Mouse (Mus musculus) hindlimb bud, embryonic 11.5 days (tissue): ENCODE data around the gene Allc.

ENCODE experiments used
- DNase-seq: peaks from one replicate; pipeline ENCODE4 v3.0.0-alpha.2; 2012; ENCODE audit warnings: low read depth, low spot score; ENCODE audit errors: extremely low spot score

The Allc gene

DNA sequence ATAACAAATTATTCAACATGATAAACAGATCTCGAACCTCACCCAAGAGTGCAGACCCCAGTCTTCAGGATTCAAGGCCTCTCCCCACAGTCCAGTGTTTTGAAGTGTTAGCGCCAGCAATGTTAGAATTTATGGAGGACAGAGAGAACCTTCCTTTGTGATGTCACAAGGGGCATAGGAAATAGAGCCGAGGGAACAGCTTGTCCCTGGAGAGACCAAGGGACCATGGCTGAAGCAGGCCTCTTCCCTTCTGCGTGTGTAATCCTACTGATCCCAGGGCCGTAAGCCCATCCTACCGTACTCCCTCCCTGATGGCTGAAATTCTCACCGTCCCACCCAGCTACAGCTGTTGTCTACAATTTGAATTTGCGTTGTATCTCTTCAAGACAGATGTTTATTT is at the start of gene Allc:
Gene Allc (minus strand): TSS at position 101 of the 400 bp plus-strand sequence.
- no peak for DNase-seq

DNA sequence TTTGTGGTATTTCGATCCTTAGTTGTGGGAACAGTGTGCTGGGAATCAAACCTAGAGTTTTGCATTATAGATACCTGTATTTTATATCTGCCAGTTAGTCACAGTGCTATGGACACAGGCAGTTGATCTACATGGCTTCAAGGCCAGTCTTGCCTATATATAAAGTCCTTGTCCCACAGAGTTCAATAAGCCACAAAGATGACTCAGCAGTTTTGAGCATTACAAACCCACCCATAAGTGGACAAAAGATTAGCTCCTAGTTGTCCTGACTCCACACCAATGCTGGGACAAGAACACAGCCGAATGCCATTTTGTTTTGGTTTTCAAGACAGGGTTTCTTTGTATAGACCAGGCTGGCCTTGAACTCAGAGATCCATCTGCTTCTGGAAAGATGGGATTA is 46.1 kb upstream of the Allc start:
- no peak for DNase-seq

- DNase-seq: no peak
These were observed 44.8 kb upstream of the Allc start for GRCm38 (mm10) chr12:28627092-28627491.

DNA sequence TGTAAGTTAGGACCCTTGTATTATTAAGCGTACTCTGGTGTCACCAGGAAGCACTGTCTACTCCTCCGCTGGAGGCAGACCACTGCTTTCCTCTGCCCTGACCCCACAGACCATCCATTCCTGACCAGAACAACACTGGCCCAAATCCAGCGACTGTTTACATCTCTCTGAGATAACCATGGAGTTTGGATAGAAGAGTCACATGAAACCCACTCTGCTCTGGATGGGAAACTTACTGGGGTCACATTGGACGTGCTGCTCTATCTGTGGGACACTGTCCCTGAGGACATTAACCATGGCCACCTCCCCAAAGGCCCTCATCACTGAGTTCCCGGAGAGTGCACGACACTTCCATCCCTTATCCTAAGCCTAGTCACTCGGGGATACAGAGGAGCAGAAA is 43.1 kb upstream of the Allc start:
- no peak for DNase-seq

- no peak for DNase-seq
These were observed 41.9 kb upstream of the Allc start for GRCm38 (mm10) chr12:28624251-28624650.

GRCm38 (mm10) chr12:28623195-28623594 is 40.9 kb upstream of the Allc start, which contains the start of gene Colec11:
TSS of gene Colec11 (minus strand) at chr12:28623377.
- DNase-seq: no peak

DNA sequence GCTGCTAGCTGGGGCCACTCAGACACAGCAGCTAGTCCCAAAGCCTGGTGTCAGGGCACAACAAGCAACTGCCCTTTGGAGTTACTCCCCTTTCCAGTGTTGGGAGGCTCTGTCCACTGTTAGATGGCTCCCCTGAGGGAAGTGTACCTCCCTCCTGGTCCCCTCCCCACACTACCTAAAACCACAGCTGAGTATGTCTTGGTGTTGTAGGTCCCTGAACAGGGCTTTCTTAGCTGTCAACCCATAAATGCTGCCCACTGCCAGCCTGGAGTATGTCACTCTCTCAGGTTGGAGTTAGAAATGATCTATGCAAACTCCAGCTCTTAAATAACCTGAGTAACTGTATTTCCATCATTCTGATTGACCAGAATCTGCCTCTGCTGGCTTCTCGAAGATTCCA is 40.3 kb upstream of the Allc start:
- DNase-seq: no peak

- no peak for DNase-seq
These were observed 39.8 kb upstream of the Allc start for GRCm38 (mm10) chr12:28622167-28622532.

- DNase-seq: no peak
These were observed 39.3 kb upstream of the Allc start for GRCm38 (mm10) chr12:28621451-28622166.

- no peak for DNase-seq
These were observed 35.0 kb upstream of the Allc start for GRCm38 (mm10) chr12:28617297-28617696.

GRCm38 (mm10) chr12:28614401-28614800 is 32.1 kb upstream of the Allc start:
- no peak for DNase-seq

GRCm38 (mm10) chr12:28612391-28612790 is 30.1 kb upstream of the Allc start:
- no peak for DNase-seq

- DNase-seq: no peak
These were observed 25.4 kb upstream of the Allc start for GRCm38 (mm10) chr12:28607546-28608305.

DNA sequence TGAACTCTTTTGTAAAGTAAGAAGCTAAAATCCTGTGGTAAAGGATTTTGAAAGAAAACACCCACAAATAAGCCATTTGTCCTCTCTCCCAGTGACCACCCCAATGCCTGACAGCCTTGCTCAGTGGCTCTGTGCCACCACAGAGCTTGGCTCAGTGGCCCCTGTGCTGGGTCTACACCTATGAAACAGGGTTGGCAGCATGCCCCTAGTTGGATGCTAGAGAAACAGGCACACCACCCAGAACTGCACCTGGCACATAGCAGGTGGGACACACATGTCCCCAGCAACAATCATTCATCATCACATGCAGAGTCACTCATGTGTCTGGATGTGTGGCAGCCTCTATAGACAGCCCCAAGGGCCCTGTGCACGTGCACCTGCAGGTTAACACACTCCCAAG is 21.2 kb upstream of the Allc start:
- DNase-seq: no peak

DNA sequence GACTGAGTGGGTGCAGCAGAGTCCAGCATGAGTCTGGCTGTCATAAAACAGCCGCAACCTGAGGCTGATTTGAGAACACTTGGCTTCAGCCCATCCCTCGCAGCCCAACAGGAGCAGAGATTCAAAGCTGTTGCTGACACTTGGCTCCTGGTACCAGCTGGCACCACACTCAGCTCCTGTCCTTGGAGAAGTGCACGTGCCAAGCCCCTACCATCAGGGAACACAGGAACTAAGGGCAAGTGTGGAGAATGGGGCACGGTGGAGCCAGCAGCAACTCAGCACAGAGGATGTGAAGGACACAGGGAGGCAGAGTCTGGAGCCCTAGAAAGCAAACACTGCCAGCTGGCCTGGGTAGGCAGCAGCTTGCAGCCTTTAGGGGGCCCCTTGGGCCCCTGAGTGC is 19.9 kb upstream of the Allc start:
- no peak for DNase-seq

GRCm38 (mm10) chr12:28598526-28598991 is 16.2 kb upstream of the Allc start:
- no peak for DNase-seq

DNA sequence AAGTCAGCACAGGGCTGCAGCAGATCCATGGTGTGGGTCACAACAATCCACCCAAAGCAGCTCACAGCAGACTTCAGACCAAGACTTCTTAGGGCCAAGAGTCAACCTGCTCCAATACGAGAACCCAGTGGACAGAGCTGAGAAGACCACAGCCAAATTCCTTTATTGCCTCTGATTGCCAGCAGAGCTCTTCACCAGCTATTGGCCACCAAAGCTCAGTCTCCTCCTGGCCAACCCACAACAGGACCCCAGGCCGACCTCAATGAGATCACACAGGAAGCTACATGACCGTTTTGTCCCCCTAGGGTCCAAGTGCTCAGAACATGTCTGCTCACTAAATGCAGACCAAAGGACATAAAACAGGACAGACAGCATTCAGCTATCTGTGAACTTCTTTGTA is 15.8 kb upstream of the Allc start:
- DNase-seq: no peak

- DNase-seq: no peak
These were observed 15.4 kb upstream of the Allc start for GRCm38 (mm10) chr12:28597699-28598098.

DNA sequence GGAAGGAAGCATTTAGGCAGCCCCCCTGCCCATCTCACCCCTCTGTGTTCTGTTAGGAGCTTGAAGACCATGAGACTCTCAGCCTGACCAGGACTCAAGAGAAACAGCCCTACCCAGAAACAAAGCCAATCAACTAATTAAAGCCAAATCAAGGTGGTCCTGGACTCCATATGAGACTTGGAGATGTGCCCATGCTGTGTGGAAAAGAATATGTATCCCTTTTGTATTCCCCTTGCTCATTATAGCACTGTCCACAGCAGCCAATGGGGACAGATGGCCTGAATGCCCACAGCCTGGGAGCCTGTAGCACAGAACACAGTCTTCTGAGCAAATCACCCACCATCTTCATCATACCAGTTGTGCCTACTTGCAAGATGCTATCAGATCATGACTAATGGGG is 14.5 kb upstream of the Allc start:
- DNase-seq: no peak

GRCm38 (mm10) chr12:28590428-28590827 is 8.1 kb upstream of the Allc start:
- DNase-seq: no peak

DNA sequence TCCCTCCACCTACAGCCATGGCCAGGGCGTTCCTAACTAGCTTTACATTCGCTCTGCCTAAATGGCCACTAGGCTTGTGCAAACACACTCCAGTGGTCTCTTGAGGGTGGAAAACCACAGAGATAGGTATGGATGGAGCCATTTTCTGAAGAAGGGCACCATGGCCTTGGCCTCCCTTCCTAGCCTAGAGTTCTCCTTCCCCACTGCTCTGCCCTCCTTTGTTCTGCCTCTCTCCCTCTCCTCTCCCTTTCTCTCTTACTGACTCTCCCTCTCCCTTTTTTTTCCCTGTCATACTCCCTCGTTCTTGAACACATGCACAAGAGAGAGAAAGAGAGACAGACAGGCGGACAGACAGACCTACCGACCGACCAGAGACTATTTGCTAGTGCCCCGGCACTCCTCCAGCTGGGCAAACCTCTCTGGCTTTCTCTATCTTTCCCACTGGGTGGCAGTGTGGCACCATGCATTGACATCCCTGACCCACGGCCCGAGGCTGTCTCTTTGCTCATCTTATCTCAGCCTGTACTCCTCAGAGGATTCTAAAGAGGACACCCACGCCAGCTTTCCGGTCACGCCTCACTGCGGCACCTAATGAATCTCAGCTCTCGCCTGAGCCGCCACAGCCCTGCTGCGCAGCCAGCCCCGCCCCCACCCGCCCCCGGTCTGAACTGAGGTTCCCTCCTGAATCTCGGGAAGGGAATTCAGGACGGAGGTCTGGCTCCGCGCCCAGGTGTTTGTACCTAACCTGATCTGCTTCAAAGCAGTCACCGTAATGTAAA is 7.0 kb upstream of the Allc start:
- no peak for DNase-seq

DNA sequence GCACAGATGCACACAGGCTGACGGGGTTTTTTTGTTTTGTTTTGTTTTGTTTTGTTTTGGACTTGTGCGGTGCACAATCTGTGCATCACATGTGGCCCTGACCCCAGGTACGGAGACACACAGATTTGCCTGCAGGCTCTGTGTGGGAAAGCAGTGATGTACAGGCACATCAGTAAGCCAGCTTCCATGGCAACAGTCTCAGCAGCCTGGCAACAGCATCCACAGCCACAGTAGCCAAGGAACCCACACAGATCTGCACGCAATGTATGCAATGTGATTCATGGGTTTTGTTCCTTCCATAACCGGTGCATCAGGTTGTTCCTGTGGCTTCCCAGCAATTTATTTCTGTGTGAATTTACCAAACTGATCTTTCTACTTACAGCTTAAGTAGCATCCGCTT is 5.6 kb upstream of the Allc start:
- no peak for DNase-seq
